Mouse (Mus musculus) limb, embryonic 14.5 days (tissue): Measurements from ENCODE around the gene Rabgap1l. TPM values are rescaled to one million over a fixed set of nuclear protein-coding genes. Genes with fewer than 3 reads are reported as not detected.

Experiments
- ATAC-seq: fragments of 200-750 bp; cut with Nextera tagmentation; 2 replicates; pipeline ENCODE4 v1.8.0; 2017; ENCODE audit warnings: low read depth, moderate number of reproducible peaks, moderate TSS enrichment; ENCODE audit not compliant: low FRiP score
- DNase-seq: peaks from one replicate; pipeline ENCODE4 v3.0.0-alpha.2; 2015; ENCODE audit warnings: low spot score
- H3K27ac ChIP-seq: fragments of 300-500 bp; sonication (generic); replicated peaks from 2 replicates; pipeline ENCODE4 v1.5.1; 2014; ENCODE audit warnings: low read depth, mild to moderate bottlenecking, low read length, moderate library complexity, mixed read lengths
- H3K27me3 ChIP-seq: fragments of 300-500 bp; sonication (generic); 2 replicates; pipeline ENCODE4 v1.6.1; 2014; ENCODE audit warnings: low read length, mixed read lengths; ENCODE audit not compliant: control insufficient read depth, insufficient read depth
- H3K36me3 ChIP-seq: fragments of 300-500 bp; sonication (generic); 2 replicates; pipeline ENCODE4 v1.6.1; 2014; ENCODE audit warnings: mild to moderate bottlenecking, low read length, moderate library complexity, mixed read lengths; ENCODE audit not compliant: control insufficient read depth, insufficient read depth
- H3K4me1 ChIP-seq: fragments of 300-500 bp; sonication (generic); 2 replicates; pipeline ENCODE4 v1.6.1; 2014; ENCODE audit warnings: antibody characterized with exemption, low read length, mixed read lengths; ENCODE audit not compliant: control insufficient read depth, insufficient read depth
- H3K4me2 ChIP-seq: fragments of 300-500 bp; sonication (generic); replicated peaks from 2 replicates; pipeline ENCODE4 v1.6.1; 2014; ENCODE audit warnings: low read depth, mild to moderate bottlenecking, low read length, moderate library complexity; ENCODE audit not compliant: severe bottlenecking
- H3K4me3 ChIP-seq: fragments of 300-500 bp; sonication (generic); replicated peaks from 2 replicates; pipeline ENCODE4 v1.5.1; 2014; ENCODE audit warnings: low read length
- H3K9ac ChIP-seq: fragments of 300-500 bp; sonication (generic); 2 replicates; pipeline ENCODE4 v1.6.1; 2014; ENCODE audit warnings: mild to moderate bottlenecking, low read depth, low read length, moderate library complexity; ENCODE audit not compliant: severe bottlenecking
- H3K9me3 ChIP-seq: fragments of 300-500 bp; sonication (generic); 2 replicates; pipeline ENCODE4 v1.6.1; 2016; ENCODE audit warnings: low read length; ENCODE audit not compliant: control insufficient read depth
- POLR2A ChIP-seq: fragments of 200-500 bp; IDR thresholded peaks from 2 replicates; pipeline ENCODE4 v1.8.0; 2012; ENCODE audit warnings: inconsistent platforms, mild to moderate bottlenecking, moderate library complexity, borderline replicate concordance; ENCODE audit not compliant: insufficient read depth, insufficient read length; ENCODE audit errors: extremely low read depth
- WGBS: fragments of 180-500 bp; shearing (Covaris S2); extraction: QIAGEN DNeasy Blood & Tissue Kit; methylation state at CpG from one replicate; pipeline ENCODE4 v1.1.7; 2014; 5-methylcytosine and 5-hydroxymethylcytosine counted together
- polyA plus RNA-seq, 2 experiments: library from polyadenylated mRNA; depleted of rRNA in 1 of 2; stranded (reverse) in 1 of 2; unstranded in 1 of 2; fragments of >200 nt; fragmentation: Nextera tagmentation in 1 of 2; extraction: Ambion mirVana in 1 of 2; gene quantifications; 2 replicates each; pipeline versions ENCODE4 v1.2.1 to v1.2.3; 2012 to 2014

Rabgap1l gene
- polyA plus RNA-seq, 2 experiments: 13.3 to 19.3 TPM

GRCm38 (mm10) chr1:160205486-160205885 is 587.5 kb downstream of the Rabgap1l start:
- no peak for ATAC-seq
- no peak for TF ChIP-seq POLR2A
- Histone ChIP-seq H3K27ac (no peak overlapping the region), H3K4me2 (no peak overlapping the region), H3K4me1 (no peaks in the 10 kb centered on the region), H3K4me3 (no peak overlapping the region), H3K36me3 (peaks cover 64% of the 10 kb centered on the region), H3K27me3 (no peaks in the 10 kb centered on the region), H3K9me3 (no peaks in the 10 kb centered on the region), H3K9ac (no peak overlapping the region)
- DNase-seq: no peak

GRCm38 (mm10) chr1:160195337-160195663 is 597.7 kb downstream of the Rabgap1l start:
- Histone ChIP-seq H3K36me3 (peaks cover 29% of the 10 kb centered on the region), H3K27me3 (no peaks in the 10 kb centered on the region), H3K27ac (peak overlapping the region; percentile 72), H3K4me2 (peak overlapping the region; percentile 81), H3K9ac (peak overlapping the region; percentile 84), H3K9me3 (no peaks in the 10 kb centered on the region), H3K4me1 (0 out of 2 replicates have a peak, but pooled peaks cover 3% of the 10 kb centered on the region), H3K4me3 (peak overlapping the region; percentile 94)
- TF ChIP-seq POLR2A: no peak
- ATAC-seq: peak; percentile 23
- no peak for DNase-seq
- WGBS: under 1% methylated on average over 13 of the region's 13 CpGs

- H3K27ac ChIP-seq: peak within 1 kb of the TSS; percentile 72
- peak within 1 kb of the TSS; percentile 81 for H3K4me2 ChIP-seq
- 7% methylated on average over 31 of the region's 31 CpGs for WGBS
- no peaks in the 10 kb centered on the region for H3K9me3 ChIP-seq
- H3K9ac ChIP-seq: peak within 1 kb of the TSS; percentile 84
- no peaks in the 10 kb centered on the region for H3K27me3 ChIP-seq
- 0 out of 2 replicates have a peak, but pooled peaks cover 3% of the 10 kb centered on the region for H3K4me1 ChIP-seq
- H3K36me3 ChIP-seq: peaks cover 24% of the 10 kb centered on the region
- H3K4me3 ChIP-seq: peak within 1 kb of the TSS; percentile 94
- peak; percentile 99 for ATAC-seq
- DNase-seq: peak; percentile 100
- TF ChIP-seq POLR2A: peak; percentile 92; the same call in 1 of the 2 replicates
Observed at GRCm38 (mm10) chr1:160194529-160195336, 598.3 kb downstream of the Rabgap1l start, which contains the start of gene Mrps14. Mrps14 (plus strand) TSS chr1:160195215.

GRCm38 (mm10) chr1:160184506-160184905 is 608.5 kb downstream of the Rabgap1l start:
- Histone ChIP-seq H3K27me3 (no peaks in the 10 kb centered on the region), H3K27ac (no peak overlapping the region), H3K36me3 (no peaks in the 10 kb centered on the region), H3K4me2 (no peak overlapping the region), H3K4me3 (no peak overlapping the region), H3K9me3 (no peaks in the 10 kb centered on the region), H3K4me1 (0 out of 2 replicates have a peak, but pooled peaks cover 3% of the 10 kb centered on the region), H3K9ac (no peak overlapping the region)
- 14% methylated on average over 5 of the region's 5 CpGs for WGBS
- peak; percentile 60 for DNase-seq
- ATAC-seq: peak; percentile 86
- no peak for TF ChIP-seq POLR2A

GRCm38 (mm10) chr1:160181216-160181615 is 611.8 kb downstream of the Rabgap1l start:
- DNase-seq (no peak), ATAC-seq (no peak)
- Histone ChIP-seq H3K9me3 (no peaks in the 10 kb centered on the region), H3K4me2 (no peak overlapping the region), H3K4me1 (0 out of 2 replicates have a peak, but pooled peaks cover 3% of the 10 kb centered on the region), H3K27me3 (no peaks in the 10 kb centered on the region), H3K36me3 (no peaks in the 10 kb centered on the region), H3K9ac (no peak overlapping the region), H3K27ac (no peak overlapping the region), H3K4me3 (no peak overlapping the region)
- TF ChIP-seq POLR2A: no peak
- WGBS: 33% methylated on average over 4 of the region's 4 CpGs
